Comparison of ENCODE assay signal across 28 mouse cellular contexts in the genomic region with DNA sequence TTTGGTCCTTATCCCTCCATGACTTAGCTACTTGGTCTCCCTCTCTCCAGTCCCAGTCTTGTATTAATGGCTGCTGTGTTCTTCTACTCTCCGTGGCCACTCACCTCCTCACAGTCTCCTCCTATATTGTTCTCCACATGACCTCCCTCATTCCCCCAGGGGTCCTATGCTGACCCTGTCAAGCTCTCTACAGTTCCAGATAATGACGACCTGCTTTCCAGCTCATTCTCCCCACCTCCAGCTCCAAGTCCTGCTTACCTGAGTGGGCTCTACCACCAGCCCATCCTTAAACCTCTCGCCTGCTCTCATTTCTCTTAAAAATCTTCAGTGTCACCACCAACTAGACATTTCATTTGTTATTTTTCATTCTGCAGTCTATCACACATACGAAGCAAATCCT.
"Had no signal": no experiment of that assay in that cellular context is flagged by ENCODE, and none has a peak within 500 bp of the region (broad histone marks: within the 10 kb centered on the region; RNA-seq: fewer than 3 reads in every experiment).

No protein-coding gene starts in this region.

- H3K4me2 ChIP-seq: embryonic facial prominence, embryonic 12.5 days; embryonic facial prominence, embryonic 13.5 days; embryonic facial prominence, embryonic 15.5 days; forebrain, embryonic 12.5 days; forebrain, embryonic 13.5 days; forebrain, embryonic 15.5 days had no signal

- H3K4me3 ChIP-seq: embryonic facial prominence, embryonic 10.5 days; embryonic facial prominence, embryonic 12.5 days; embryonic facial prominence, embryonic 13.5 days; embryonic facial prominence, embryonic 15.5 days; erythroblast, embryonic 14.5 days; forebrain, embryonic 10.5 days; forebrain, embryonic 12.5 days; forebrain, embryonic 13.5 days; forebrain, embryonic 15.5 days; gastrocnemius, adult 2 months; heart, adult 2 months had no signal

- H3K27me3 ChIP-seq: embryonic facial prominence, embryonic 12.5 days; embryonic facial prominence, embryonic 13.5 days; embryonic facial prominence, embryonic 15.5 days; forebrain, embryonic 12.5 days; forebrain, embryonic 13.5 days; forebrain, embryonic 15.5 days had no signal

- H3K9me3 ChIP-seq: embryonic facial prominence, embryonic 10.5 days; embryonic facial prominence, embryonic 12.5 days; embryonic facial prominence, embryonic 13.5 days; embryonic facial prominence, embryonic 15.5 days; forebrain, embryonic 10.5 days; forebrain, embryonic 12.5 days; forebrain, embryonic 13.5 days; forebrain, embryonic 15.5 days had no signal

- DNase-seq: cerebellum, adult 2 months; cerebellum, adult 8-10 months; cerebellum, adult 9-10 months; cerebellum, adult 9-11 months; cerebellum, postnatal 10 days; cerebellum, postnatal 14 days; cerebellum, postnatal 25 days; cerebellum, postnatal 36 days; embryo, embryonic 11 days; forebrain, postnatal 0 days; gastrocnemius, adult 2 months; gastrocnemius, postnatal 10 days; gastrocnemius, postnatal 14 days; gastrocnemius, postnatal 25 days; gastrocnemius, postnatal 36 days; heart, adult 18-20 months; heart, adult 2 months had no signal

- H3K4me1 ChIP-seq: embryonic facial prominence, embryonic 10.5 days; embryonic facial prominence, embryonic 12.5 days; embryonic facial prominence, embryonic 13.5 days; embryonic facial prominence, embryonic 15.5 days; forebrain, embryonic 10.5 days; forebrain, embryonic 12.5 days; forebrain, embryonic 13.5 days; forebrain, embryonic 15.5 days had no signal

- H3K27ac ChIP-seq: embryonic facial prominence, embryonic 10.5 days; embryonic facial prominence, embryonic 12.5 days; embryonic facial prominence, embryonic 13.5 days; embryonic facial prominence, embryonic 15.5 days; forebrain, embryonic 10.5 days; forebrain, embryonic 12.5 days; forebrain, embryonic 13.5 days; forebrain, embryonic 15.5 days; gastrocnemius, adult 2 months; heart, adult 2 months had no signal

- ATAC-seq: forebrain, embryonic 13.5 days; forebrain, embryonic 14.5 days; forebrain, embryonic 15.5 days; forebrain, embryonic 16.5 days; forebrain, postnatal 0 days had no signal

- H3K9ac ChIP-seq: embryonic facial prominence, embryonic 12.5 days; embryonic facial prominence, embryonic 13.5 days; embryonic facial prominence, embryonic 15.5 days; forebrain, embryonic 12.5 days; forebrain, embryonic 13.5 days; forebrain, embryonic 15.5 days; forebrain, postnatal 0 days had no signal
